Mouse (Mus musculus) embryo, embryonic 11.5 days (tissue): Measurements from ENCODE around the gene Gsc2.
"Not testable (repeated sequence)": the region's sequence is repeated elsewhere in the genome, so short reads cannot be mapped to it uniquely, and the experiment has no call there.

ENCODE experiments used
- DNase-seq: peaks from one replicate; pipeline ENCODE4 v3.0.0-alpha.2; 2012; ENCODE audit warnings: low read depth, low spot score

Gsc2 gene

GRCm38 (mm10) chr16:17914307-17915249, at the start of gene Gsc2:
Gene Gsc2, minus strand, starts transcription at chr16:17915059.
- no peak for DNase-seq

- DNase-seq, result no peak
These were observed 47.2 kb upstream of the Gsc2 start for GRCm38 (mm10) chr16:17962091-17962490.

DNA sequence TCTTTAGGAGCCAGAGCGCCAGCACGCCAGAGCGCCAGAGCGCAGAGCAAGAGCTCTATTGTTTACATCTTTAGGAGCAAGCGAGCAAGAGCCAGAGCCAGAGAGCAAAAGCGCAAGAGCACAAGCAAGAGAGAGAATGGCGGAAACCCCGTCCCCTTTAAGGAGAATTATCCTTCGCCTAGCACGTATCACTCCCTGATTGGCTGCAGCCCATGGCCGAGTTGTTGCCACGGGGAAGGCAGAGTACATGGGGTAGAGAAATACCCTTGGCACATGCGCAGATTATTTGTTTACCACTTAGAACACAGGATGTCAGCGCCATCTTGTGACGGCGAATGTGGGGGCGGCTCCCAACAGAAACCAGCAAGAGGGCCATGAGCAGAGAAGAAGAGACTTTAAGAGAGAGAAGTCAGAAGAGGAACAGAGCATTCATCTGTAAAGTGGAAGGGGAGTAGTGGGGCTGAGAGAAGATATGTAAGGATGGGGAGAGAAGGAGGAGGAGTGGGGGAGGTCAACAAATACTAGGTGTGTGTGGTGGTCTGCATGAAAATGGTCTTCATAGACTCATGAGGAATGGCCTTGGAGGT, 41.3 kb upstream of the Gsc2 start:
- not testable (repeated sequence) for DNase-seq

DNA sequence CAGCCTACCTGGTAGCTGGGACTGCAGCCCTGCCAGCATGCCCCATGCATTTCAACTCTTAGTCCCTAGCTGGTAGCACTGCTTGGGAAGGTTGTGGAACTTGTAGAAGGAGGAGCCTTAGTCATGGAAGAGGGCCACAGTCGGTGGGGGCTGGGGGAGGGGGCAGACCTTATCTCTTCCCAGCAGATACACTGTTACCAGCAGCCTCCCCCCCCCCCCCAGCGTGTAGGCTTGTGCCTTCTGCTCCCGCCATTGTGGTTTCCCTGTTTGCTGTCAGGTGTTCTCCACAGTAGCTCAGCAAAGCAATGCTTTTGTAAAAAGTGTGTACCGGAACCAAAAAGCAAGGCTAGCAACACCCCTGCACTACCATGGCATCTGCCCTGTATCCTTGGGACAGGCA, 36.8 kb upstream of the Gsc2 start:
- DNase-seq, result no peak

GRCm38 (mm10) chr16:17950068-17950467, 35.2 kb upstream of the Gsc2 start:
- DNase-seq, result no peak

DNA sequence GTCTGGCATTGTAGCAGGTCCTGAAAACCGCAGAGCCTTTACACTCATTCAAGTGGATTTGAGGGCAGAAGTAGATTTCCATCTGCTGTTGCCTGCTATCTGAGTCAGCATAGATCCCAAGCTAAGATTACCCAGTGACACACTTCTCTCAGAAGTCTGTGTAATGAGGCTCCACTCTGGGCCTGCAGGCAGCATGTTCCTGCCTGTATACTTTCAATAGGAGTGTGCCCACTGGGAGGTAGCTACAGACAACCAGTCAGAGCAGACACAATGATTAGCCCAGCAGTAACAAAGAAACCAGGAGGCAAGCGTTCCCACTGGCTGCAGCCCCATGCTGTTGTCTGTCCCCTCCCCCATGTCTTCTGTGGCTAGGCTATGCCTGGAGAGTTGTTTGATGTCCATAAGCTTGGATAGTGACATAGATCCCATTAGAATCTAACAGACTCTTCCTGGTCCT, 34.6 kb upstream of the Gsc2 start:
- DNase-seq, result no peak

DNA sequence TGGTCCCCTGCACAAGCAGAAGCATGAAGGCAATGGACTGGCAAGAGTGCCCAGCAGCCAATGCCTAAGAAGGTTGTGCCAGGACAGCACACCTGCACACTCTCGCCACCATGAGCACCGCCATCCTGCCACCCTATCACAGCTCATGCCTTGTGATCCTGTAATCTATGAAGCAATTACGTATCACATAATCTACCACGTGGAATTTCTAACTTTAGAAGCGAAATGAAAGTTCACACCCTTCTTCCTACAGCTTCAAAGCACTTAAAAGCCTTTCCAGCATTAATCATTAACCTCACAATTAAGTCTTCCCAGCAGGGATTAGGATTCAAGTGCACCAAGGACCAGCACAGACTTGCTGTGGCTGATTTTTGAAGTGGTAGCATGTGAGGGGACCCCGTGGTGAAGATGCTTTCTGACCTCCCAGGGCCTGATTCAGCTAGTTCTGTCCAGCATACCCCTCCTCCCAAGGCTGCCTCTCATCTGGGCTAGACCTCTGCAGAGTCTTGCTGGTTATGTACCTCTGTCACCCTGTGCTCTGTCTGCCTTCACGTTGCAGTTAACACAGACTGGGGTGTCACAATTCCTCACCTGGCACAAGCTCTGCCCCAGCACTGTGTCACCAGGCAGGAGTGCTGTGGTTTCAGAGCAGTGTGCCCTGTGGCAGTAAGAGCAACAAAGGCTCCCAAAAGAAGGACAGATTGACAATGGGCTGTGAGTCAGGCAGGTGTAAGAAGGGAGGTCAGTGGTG, 30.4 kb upstream of the Gsc2 start:
- no peak for DNase-seq

DNA sequence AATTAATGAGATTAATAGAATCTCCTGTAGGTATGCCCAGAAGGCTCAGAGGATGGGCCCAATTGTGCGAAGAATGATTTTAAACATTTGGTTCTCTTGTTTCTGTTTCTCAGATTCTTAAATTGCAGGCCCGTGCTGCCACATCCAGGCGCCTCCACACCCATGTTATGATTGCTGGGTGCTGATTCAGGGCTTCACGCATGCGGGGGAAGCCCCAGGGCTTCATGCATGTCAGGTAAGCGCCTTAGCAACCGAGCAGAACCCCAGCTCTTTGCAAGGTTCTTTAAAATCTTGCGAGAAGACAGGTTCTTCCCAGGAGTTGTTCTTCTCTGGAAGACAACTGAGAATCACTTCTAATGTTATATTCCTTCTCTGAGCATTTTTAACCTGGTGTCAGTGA, 28.6 kb upstream of the Gsc2 start:
- no peak for DNase-seq

- no peak for DNase-seq
These were observed 24.4 kb upstream of the Gsc2 start for GRCm38 (mm10) chr16:17939255-17939751.

- no peak for DNase-seq
These were observed 24.0 kb upstream of the Gsc2 start for GRCm38 (mm10) chr16:17938821-17939220.

GRCm38 (mm10) chr16:17938187-17938586, 23.3 kb upstream of the Gsc2 start:
- DNase-seq, result no peak

- DNase-seq, result no peak
These were observed 21.9 kb upstream of the Gsc2 start for GRCm38 (mm10) chr16:17936776-17937175.

DNA sequence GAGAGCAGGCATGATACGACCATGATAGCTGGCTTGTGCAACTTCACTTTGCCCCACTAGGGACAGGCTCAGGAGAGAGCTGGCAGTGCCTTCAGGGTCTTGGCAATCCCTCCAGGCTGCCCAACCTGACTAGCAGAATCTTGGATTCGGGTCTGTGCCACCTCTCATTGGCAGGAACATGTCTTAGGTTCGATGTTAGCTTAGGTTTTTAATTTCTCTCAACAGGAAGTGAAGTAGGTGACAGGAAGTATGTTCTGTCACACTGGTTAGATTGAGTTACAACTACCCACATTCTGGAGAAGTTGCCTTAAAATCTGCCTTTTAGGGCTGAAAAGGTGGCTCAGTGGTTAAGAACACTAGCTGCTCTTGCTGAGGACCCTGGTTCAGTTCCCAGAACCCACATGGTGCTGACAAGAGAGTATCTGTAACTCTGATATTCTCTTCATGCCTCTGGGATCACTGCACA, 19.6 kb upstream of the Gsc2 start:
- no peak for DNase-seq

- DNase-seq, result no peak
These were observed 19.0 kb upstream of the Gsc2 start for GRCm38 (mm10) chr16:17933594-17934444.

GRCm38 (mm10) chr16:17931906-17932460, 17.1 kb upstream of the Gsc2 start:
- no peak for DNase-seq

DNA sequence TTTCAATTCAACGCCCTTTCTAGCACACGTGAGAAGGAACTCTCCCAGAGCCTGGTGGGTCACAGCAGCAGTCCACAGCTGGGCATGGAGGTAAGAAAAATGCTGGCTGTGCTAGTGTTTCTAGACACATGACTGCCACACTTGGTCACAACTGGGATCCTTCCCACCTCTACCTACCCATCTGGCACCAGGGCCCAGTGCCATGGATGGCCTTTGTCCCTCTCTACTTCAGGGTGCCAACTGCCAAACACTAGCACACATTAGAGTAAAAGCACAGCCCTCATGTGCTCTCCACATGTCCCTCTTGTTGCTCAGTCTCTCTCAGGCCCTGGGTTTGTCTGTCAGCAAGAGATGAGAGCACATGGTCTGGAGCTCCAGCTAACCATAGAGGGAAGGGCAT, 14.8 kb upstream of the Gsc2 start:
- DNase-seq, result no peak

DNA sequence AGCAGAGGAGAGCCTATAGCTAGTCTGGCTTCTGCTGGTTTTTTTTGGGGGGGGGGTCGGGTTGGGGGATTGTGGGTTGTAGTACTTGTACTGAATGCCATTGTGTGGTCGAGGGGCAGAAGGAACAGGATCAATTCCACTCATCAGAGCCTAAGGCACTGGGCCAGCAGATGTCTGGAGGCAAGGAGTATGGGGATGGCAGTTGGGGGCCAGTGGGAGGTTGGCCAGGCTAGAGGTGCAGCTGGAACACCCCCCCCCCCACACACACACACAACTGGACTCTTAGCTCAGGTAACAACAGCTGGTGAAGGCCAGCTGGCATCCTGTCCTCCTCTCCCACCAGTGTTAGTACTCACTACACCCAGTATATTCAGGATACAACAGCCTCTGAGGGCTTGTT, 14.4 kb upstream of the Gsc2 start:
- DNase-seq, result no peak

DNA sequence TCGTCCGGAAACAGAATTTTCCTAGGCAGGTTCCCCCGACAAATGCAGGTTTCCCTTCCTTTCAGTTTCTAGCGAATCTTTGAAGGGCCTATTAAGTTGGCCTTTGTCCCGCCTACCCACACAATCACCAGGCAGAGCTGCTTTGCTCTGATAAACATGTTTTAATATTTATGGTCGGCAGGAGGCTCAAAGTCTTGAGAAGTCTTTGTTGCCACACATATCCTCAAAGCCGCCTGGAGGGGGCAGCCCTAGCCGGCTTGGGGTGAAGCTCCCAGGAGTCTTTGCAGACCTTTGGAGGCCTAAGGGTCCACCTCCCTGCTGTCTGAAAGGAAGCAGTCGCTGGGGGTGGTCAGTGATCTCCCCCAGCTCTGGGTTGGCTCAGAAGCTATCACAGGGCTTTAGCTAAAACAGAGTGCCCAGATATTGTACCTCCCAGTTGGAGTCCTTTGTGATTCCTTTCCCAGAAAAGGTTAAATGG, 13.8 kb upstream of the Gsc2 start:
- peak; percentile 65 for DNase-seq

- peak; percentile 71 for DNase-seq
These were observed 13.3 kb upstream of the Gsc2 start, which contains the start of gene Slc25a1 for GRCm38 (mm10) chr16:17928087-17928580. Gene Slc25a1, minus strand, starts transcription at chr16:17928219.
